Mouse (Mus musculus) right cerebral cortex, postnatal 25 days (tissue): ENCODE results near the gene Cfl2.

ENCODE experiments used
- DNase-seq: peaks from one replicate; pipeline ENCODE4 v3.0.0; 2022

Cfl2 gene

GRCm38 (mm10) chr12:54828043-54828442, 34.6 kb downstream of the Cfl2 start:
- no peak for DNase-seq

- DNase-seq = no peak
These were observed 37.5 kb downstream of the Cfl2 start for GRCm38 (mm10) chr12:54825202-54825601.

GRCm38 (mm10) chr12:54822836-54823426, 39.7 kb downstream of the Cfl2 start:
- peak; percentile 75 for DNase-seq

- DNase-seq = no peak
These were observed 42.0 kb downstream of the Cfl2 start for GRCm38 (mm10) chr12:54820684-54821161.

- DNase-seq = no peak
These were observed 43.3 kb downstream of the Cfl2 start for GRCm38 (mm10) chr12:54819181-54819935.

- no peak for DNase-seq
These were observed 52.5 kb downstream of the Cfl2 start for GRCm38 (mm10) chr12:54810142-54810541.
